ENCODE assay signal across 12 mouse cellular contexts in genomic region chr4:43564231-43564630, GRCm38 (mm10). TPM values are rescaled to one million over a fixed set of nuclear protein-coding genes. Genes with fewer than 3 reads are reported as not detected.
DNase-seq lines count a peak whose midpoint lies in the region; ATAC-seq and TF ChIP-seq lines count a peak whose summit lies in the region.
"Had no signal": no experiment of that assay in that cellular context is flagged by ENCODE, and none has a peak within 500 bp of the region (broad histone marks: within the 10 kb centered on the region; RNA-seq: fewer than 3 reads in every experiment).

No protein-coding gene starts in this region.

- no peak overlapping the region; the same call in 1 of the 2 replicates for H3K4me3 ChIP-seq in heart, embryonic 10.5 days
- H3K4me3 ChIP-seq in liver, embryonic 13.5 days (replicated peaks): 0 out of 2 replicates have a peak overlapping the region, but pooled peaks have one; percentile 72
- no peak overlapping the region for H3K4me3 ChIP-seq in heart, postnatal 0 days (ENCODE audit: low read depth, low read length)

- H3K9ac ChIP-seq in liver, embryonic 13.5 days: 0 out of 2 replicates have a peak overlapping the region, but pooled peaks have one; percentile 89
- no peak overlapping the region for H3K9ac ChIP-seq in heart, postnatal 0 days (replicated peaks; ENCODE audit: low read depth, low read length)

- DNase-seq in heart, embryonic 10.5 days (ENCODE audit: low spot score): no peak
- DNase-seq in heart, postnatal 36 days: no peak
- DNase-seq in liver, embryonic 13.5 days: no peak
- DNase-seq in liver: no peak
- peak; percentile 79 for DNase-seq in Muller cell, postnatal 12 days (ENCODE audit: inconsistent ontology term)
- peak; percentile 26 for DNase-seq in heart, postnatal 0 days (ENCODE audit: low spot score)
- no peak for DNase-seq in left cerebral cortex, adult 8-10 months (ENCODE audit: low spot score in 2 of 2)
- no peak for DNase-seq in layer of hippocampus, postnatal 14 days (ENCODE audit: low spot score in 2 of 2)
- DNase-seq: embryo, embryonic 11 days; right cerebral cortex, postnatal 4 days had no signal

- 34% methylated on average over 2 of the region's 2 CpGs for WGBS in heart, embryonic 10.5 days
- 63% methylated on average over 2 of the region's 2 CpGs for WGBS in liver, embryonic 13.5 days (ENCODE audit: insufficient replicate concordance)
- 22% methylated on average over 2 of the region's 2 CpGs for WGBS in heart, postnatal 0 days

- H3K4me1 ChIP-seq in heart, embryonic 10.5 days: peaks cover 33% of the 10 kb centered on the region
- peaks cover 36% of the 10 kb centered on the region for H3K4me1 ChIP-seq in liver, embryonic 13.5 days (replicated peaks)
- H3K4me1 ChIP-seq in heart, postnatal 0 days (ENCODE audit: control insufficient read depth, insufficient read depth): peaks cover 31% of the 10 kb centered on the region

- intact Hi-C loops in heart, postnatal 36 days (cut with DNase I): loop anchor here (5.0 kb wide), 1 partner anchor 122 kb away; the partner anchor contains the start of gene Tesk1

- H3K27me3 ChIP-seq in heart, embryonic 10.5 days (ENCODE audit: insufficient read depth, poor library complexity, severe bottlenecking): no peaks in the 10 kb centered on the region
- no peaks in the 10 kb centered on the region for H3K27me3 ChIP-seq in liver, embryonic 13.5 days
- no peaks in the 10 kb centered on the region for H3K27me3 ChIP-seq in heart, postnatal 0 days (ENCODE audit: control insufficient read depth, insufficient read depth, low read length)
- H3K27me3 ChIP-seq: hindbrain, embryonic 15.5 days had no signal

- H3K9me3 ChIP-seq in heart, embryonic 10.5 days: no peaks in the 10 kb centered on the region
- H3K9me3 ChIP-seq in liver, embryonic 13.5 days (replicated peaks): no peaks in the 10 kb centered on the region
- no peaks in the 10 kb centered on the region for H3K9me3 ChIP-seq in heart, postnatal 0 days (replicated peaks; ENCODE audit: control insufficient read depth, low read length)
- H3K9me3 ChIP-seq: hindbrain, embryonic 15.5 days had no signal

- 0 out of 2 replicates have a peak overlapping the region, but pooled peaks have one; percentile 23 for H3K27ac ChIP-seq in heart, embryonic 10.5 days
- H3K27ac ChIP-seq in liver, embryonic 13.5 days: no peak overlapping the region
- H3K27ac ChIP-seq in heart, postnatal 0 days (ENCODE audit: low read depth): peak overlapping the region; percentile 39; the same call in 1 of the 2 replicates
- H3K27ac ChIP-seq: hindbrain, embryonic 15.5 days had no signal

- no peak for TF ChIP-seq CTCF in heart, postnatal 0 days (IDR thresholded peaks at IDR 0.05; ENCODE audit: low read depth)

- no peak for TF ChIP-seq EP300 in heart, postnatal 0 days (IDR thresholded peaks at IDR 0.05; ENCODE audit: low read depth)

- no peak for ATAC-seq in liver, embryonic 13.5 days (ENCODE audit: low read depth)
- ATAC-seq in heart, postnatal 0 days (ENCODE audit: insufficient read depth, low read depth): no peak
- ATAC-seq: CD4-positive, CD25-positive, alpha-beta regulatory T cell, adult 4 months had no signal

- peaks cover 54% of the 10 kb centered on the region for H3K36me3 ChIP-seq in heart, embryonic 10.5 days
- peaks cover 49% of the 10 kb centered on the region for H3K36me3 ChIP-seq in liver, embryonic 13.5 days
- peaks cover 50% of the 10 kb centered on the region for H3K36me3 ChIP-seq in heart, postnatal 0 days (replicated peaks; ENCODE audit: control insufficient read depth, insufficient read depth, low read length)

- H3K4me2 ChIP-seq in liver, embryonic 13.5 days: peak overlapping the region; percentile 89; the same call in 1 of the 2 replicates
- H3K4me2 ChIP-seq in heart, postnatal 0 days (ENCODE audit: low read depth, low read length): peak overlapping the region; percentile 6; the same call in 1 of the 2 replicates

RNA-seq across cellular contexts. Expression of gene Tln1, which starts 1.7 kb away (rescaled TPM):
- polyA plus RNA-seq in heart, embryonic 10.5 days (2016; fragmentation: Nextera tagmentation; extraction: Ambion mirVana): 82.7 and 99.6 TPM in 2 replicates
- total RNA-seq in heart, postnatal 36 days (2021): 100 to 1,000 TPM; 106 to 118 TPM
- polyA plus RNA-seq in liver, embryonic 13.5 days (2015; fragmentation: Nextera tagmentation; extraction: Ambion mirVana): 38.6 and 42.4 TPM in 2 replicates
- 141 and 185 TPM in 2 replicates for total RNA-seq in heart, postnatal 0 days (2014; rRNA removed; ENCODE audit: low replicate concordance)
- 67.1 and 77.2 TPM in 2 replicates for polyA plus RNA-seq in heart, postnatal 0 days (2015; fragmentation: Nextera tagmentation; extraction: Ambion mirVana)
- 10 to 100 TPM; 38.8 to 55.7 (median 46.1) TPM for total RNA-seq in left cerebral cortex, adult 8-10 months (2022)
- total RNA-seq in layer of hippocampus, postnatal 14 days (2021): 10 to 100 TPM; 46.0 to 52.1 TPM

RNA-seq across cellular contexts. Expression of gene Creb3, which starts 2.1 kb away (rescaled TPM):
- polyA plus RNA-seq in heart, embryonic 10.5 days (2016; fragmentation: Nextera tagmentation; extraction: Ambion mirVana): 63.8 and 68.8 TPM in 2 replicates
- 10 to 100 TPM; 40.4 to 47.6 TPM for total RNA-seq in heart, postnatal 36 days (2021)
- polyA plus RNA-seq in liver, embryonic 13.5 days (2015; fragmentation: Nextera tagmentation; extraction: Ambion mirVana): 20.6 and 21.9 TPM in 2 replicates
- total RNA-seq in heart, postnatal 0 days (2014; rRNA removed; ENCODE audit: low replicate concordance): 30.1 and 46.3 TPM in 2 replicates
- 49.1 and 53.4 TPM in 2 replicates for polyA plus RNA-seq in heart, postnatal 0 days (2015; fragmentation: Nextera tagmentation; extraction: Ambion mirVana)
- 10 to 100 TPM; 68.2 to 77.9 (median 73.6) TPM for total RNA-seq in left cerebral cortex, adult 8-10 months (2022)
- total RNA-seq in layer of hippocampus, postnatal 14 days (2021): 10 to 100 TPM; 74.0 TPM

RNA-seq across cellular contexts. Expression of gene Rgp1, which starts 14.3 kb away (rescaled TPM):
- polyA plus RNA-seq in heart, embryonic 10.5 days (2016; fragmentation: Nextera tagmentation; extraction: Ambion mirVana): 20.9 and 29.7 TPM in 2 replicates
- total RNA-seq in heart, postnatal 36 days (2021): 10 to 100 TPM; 30.7 to 36.1 TPM
- polyA plus RNA-seq in liver, embryonic 13.5 days (2015; fragmentation: Nextera tagmentation; extraction: Ambion mirVana): 13.8 and 15.1 TPM in 2 replicates
- total RNA-seq in heart, postnatal 0 days (2014; rRNA removed; ENCODE audit: low replicate concordance): 12.4 and 21.1 TPM in 2 replicates
- 10.8 and 10.9 TPM in 2 replicates for polyA plus RNA-seq in heart, postnatal 0 days (2015; fragmentation: Nextera tagmentation; extraction: Ambion mirVana)
- total RNA-seq in left cerebral cortex, adult 8-10 months (2022): 10 to 100 TPM; 47.0 to 60.5 (median 49.8) TPM
- total RNA-seq in layer of hippocampus, postnatal 14 days (2021): 10 to 100 TPM; 44.5 to 55.8 TPM

RNA-seq across cellular contexts. Expression of gene Gba2, which starts 14.4 kb away (rescaled TPM):
- polyA plus RNA-seq in heart, embryonic 10.5 days (2016; fragmentation: Nextera tagmentation; extraction: Ambion mirVana): 22.8 and 27.6 TPM in 2 replicates
- 10 to 100 TPM; 14.7 to 15.8 TPM for total RNA-seq in heart, postnatal 36 days (2021)
- 16.5 and 18.1 TPM in 2 replicates for polyA plus RNA-seq in liver, embryonic 13.5 days (2015; fragmentation: Nextera tagmentation; extraction: Ambion mirVana)
- total RNA-seq in heart, postnatal 0 days (2014; rRNA removed; ENCODE audit: low replicate concordance): 11.0 and 16.7 TPM in 2 replicates
- 14.0 TPM in 2 replicates for polyA plus RNA-seq in heart, postnatal 0 days (2015; fragmentation: Nextera tagmentation; extraction: Ambion mirVana)
- 10 to 100 TPM; 62.1 to 69.7 (median 65.6) TPM for total RNA-seq in left cerebral cortex, adult 8-10 months (2022)
- total RNA-seq in layer of hippocampus, postnatal 14 days (2021): 10 to 100 TPM; 56.1 to 60.6 TPM

RNA-seq across cellular contexts. Expression of gene Msmp, which starts 20.1 kb away (rescaled TPM):
- 1.6 and 1.8 TPM in 2 replicates for polyA plus RNA-seq in heart, embryonic 10.5 days (2016; fragmentation: Nextera tagmentation; extraction: Ambion mirVana)
- total RNA-seq in heart, postnatal 36 days (2021): under 1 TPM; 0.42 to 0.87 TPM
- 0.60 TPM in 1 of 2 replicates, not detected in the other for polyA plus RNA-seq in liver, embryonic 13.5 days (2015; fragmentation: Nextera tagmentation; extraction: Ambion mirVana)
- total RNA-seq in heart, postnatal 0 days (2014; rRNA removed; ENCODE audit: low replicate concordance): not detected in 2 replicates
- polyA plus RNA-seq in heart, postnatal 0 days (2015; fragmentation: Nextera tagmentation; extraction: Ambion mirVana): 1.2 TPM in 1 of 2 replicates, not detected in the other
- 1 to 10 TPM in 1 of 4 experiments, not detected in 3; 1.1 TPM for total RNA-seq in left cerebral cortex, adult 8-10 months (2022)
- total RNA-seq in layer of hippocampus, postnatal 14 days (2021): not detected
- polyA plus RNA-seq: CD4-positive, CD25-positive, alpha-beta regulatory T cell, adult 4 months had no signal

Comparison
In these comparisons a context has a peak if more than half of its experiments do, and no peak if none do; other contexts are left out.
1. DNase-seq: peak in Muller cell, postnatal 12 days (single experiment) and heart, postnatal 0 days (single experiment); none in heart, embryonic 10.5 days (single experiment), heart, postnatal 36 days (0 of 2), liver, embryonic 13.5 days (single experiment), liver (single experiment), left cerebral cortex, adult 8-10 months (0 of 2) and layer of hippocampus, postnatal 14 days (0 of 2).